Mouse (Mus musculus): ENCODE results near the gene Lyve1. TPM values are rescaled to one million over a fixed set of nuclear protein-coding genes. Genes with fewer than 3 reads are reported as not detected.

The Lyve1 gene
- total RNA-seq, 2 experiments from 2014 or later: 28.5 to 32.2 TPM

GRCm38 (mm10) chr7:110810995-110811394 is 52.0 kb downstream of the Lyve1 start:
- no peak for DNase-seq (ENCODE audit: low spot score in 2 of 2)

DNA sequence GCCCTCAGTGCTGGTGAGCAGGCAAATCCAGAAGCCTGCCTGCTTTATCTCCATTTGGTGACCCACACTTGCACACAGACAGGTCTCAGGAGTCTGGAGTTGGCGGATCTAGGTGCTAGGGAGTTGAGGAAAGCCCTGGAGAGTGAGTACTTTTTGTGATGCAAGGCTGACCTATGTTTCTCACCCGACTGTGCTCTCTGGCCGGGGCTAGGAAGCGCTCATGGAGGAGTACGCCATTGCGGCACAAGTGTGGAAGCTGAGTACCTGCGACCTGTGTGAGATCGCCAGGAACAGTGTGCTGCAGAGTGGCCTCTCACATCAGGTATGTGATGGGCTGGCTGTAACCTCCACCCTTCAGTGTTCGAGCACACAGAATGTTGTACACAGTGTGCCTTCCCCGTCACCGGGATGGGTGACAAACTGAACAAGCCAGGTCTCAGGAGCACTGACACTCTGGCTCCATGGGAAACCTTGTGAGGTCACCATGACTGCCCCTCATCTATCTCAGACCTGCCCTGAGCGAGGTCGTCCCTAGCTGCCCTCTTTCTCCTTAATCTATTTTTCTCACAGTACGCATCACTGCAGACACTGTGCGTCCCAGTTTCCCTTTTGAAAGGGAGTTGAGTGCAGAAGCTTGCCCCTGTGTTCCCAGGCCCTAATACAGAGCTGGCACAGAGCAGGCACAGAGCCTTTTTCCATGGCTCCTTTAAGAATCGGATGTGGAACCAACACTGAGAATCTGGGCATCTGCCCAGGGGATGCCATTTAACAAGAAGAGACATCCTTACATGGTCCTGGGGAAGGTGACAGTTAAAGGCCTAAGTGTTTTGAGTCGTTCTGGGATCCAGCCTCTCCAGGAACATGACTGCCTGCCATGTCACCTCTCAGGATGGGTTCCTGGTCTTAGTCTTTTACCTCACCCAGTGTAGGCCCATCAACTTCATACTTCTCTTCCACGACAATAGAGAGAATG is 53.2 kb downstream of the Lyve1 start:
- no peak for DNase-seq (ENCODE audit: low spot score in 2 of 2)

GRCm38 (mm10) chr7:110808962-110809361 is 54.1 kb downstream of the Lyve1 start:
- no peak for DNase-seq (ENCODE audit: low spot score in 2 of 2)

DNA sequence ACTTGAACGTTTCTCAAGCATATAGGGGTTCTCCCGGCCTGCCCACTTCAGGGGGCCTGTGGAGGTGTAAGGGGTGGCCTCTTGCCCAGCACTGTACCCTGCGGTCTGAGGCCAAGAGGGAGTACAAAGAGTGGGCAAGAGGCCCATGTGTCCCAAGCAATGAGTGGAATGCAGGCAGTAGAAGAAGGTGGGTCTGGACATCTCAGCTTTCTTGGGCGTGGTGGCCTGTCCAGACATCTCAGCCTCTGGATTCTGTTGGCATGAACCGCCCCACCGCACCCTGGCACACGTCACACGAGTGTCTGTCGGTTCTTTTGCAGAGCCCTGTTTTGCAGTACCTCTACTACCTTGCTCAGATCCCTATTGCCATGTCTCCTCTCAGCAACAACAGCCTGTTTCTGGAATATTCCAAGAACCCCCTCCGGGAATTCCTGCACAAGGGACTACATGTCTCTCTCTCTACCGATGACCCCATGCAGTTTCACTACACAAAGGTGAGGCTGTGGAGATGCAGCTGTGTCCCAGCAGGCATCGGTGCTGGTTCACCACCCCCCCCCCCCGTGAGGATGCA is 55.5 kb downstream of the Lyve1 start:
- no peak for DNase-seq (ENCODE audit: low spot score in 2 of 2)

DNA sequence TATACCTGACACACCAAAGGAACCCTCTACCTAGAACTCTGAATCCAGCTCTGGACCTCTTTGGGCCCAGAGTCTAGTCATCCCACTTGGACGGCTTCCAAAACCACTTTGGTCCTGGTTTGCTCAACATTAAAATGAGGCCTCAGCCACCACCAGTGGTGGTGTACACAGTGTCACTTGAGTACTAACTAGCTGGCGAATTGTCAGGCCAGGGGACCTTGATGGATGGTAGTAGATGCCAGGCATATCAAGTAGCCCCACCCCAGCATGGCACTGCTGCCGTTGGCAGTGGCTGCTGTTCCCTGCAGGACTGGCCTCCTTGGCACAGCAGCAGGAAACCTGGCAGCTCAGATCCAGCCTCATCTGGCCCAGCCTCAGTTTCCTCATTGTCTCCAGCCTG is 58.8 kb downstream of the Lyve1 start:
- no peak for DNase-seq (ENCODE audit: low spot score in 2 of 2)

DNA sequence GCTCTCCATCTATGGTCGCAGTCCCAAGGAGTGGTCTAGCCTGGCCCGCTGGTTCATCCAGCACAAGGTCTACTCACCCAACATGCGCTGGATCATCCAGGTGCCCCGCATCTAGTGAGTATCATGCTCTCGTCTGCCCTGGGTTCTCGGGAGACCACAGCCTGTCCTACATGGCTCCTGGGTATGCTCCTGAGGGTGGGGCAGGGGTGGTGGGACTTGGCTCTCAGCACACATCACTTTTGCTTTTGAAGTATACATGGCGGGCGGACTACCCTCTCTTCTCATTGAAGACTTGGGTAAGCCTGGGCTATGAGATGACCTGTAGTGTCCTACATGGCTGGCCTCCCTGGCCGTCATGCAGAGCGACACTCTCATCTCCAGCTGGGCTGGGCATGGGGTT is 59.9 kb downstream of the Lyve1 start:
- DNase-seq (ENCODE audit: low spot score in 2 of 2): no peak

- peak; percentile 62 to 80 for DNase-seq (ENCODE audit: low spot score in 2 of 2)
Measured at GRCm38 (mm10) chr7:110801028-110801427, 62.0 kb downstream of the Lyve1 start.

Small RNAs within 50 kb of the gene (microRNA-seq; reads per million reads assigned to microRNA genes)
- gene Gm47282: not detected

Other genes with a start within 250 kb of the Lyve1 start
- 10 to 100 TPM; 50.2 to 55.3 TPM for gene Sbf2, start 248.3 kb downstream of the Lyve1 start, total RNA-seq (2021)
- 10 to 100 TPM in 1 of 2 experiments, 1 to 10 TPM in 1; 8.5 to 11.4 TPM for gene Adm, start 235.6 kb downstream of the Lyve1 start, total RNA-seq (2021)
- gene Ampd3, start 95.0 kb downstream of the Lyve1 start, total RNA-seq (2021): 1 to 10 TPM; 8.7 to 8.8 TPM
- 10 to 100 TPM; 22.0 to 22.6 TPM for gene Rnf141, start 18.8 kb downstream of the Lyve1 start, total RNA-seq (2021)
- gene Mrvi1, start 119.2 kb upstream of the Lyve1 start, total RNA-seq (2021): 1 to 10 TPM; 9.0 to 9.2 TPM
- 10 to 100 TPM; 27.2 to 30.3 TPM for gene Ctr9, start 165.7 kb upstream of the Lyve1 start, total RNA-seq (2021)
- gene Eif4g2, start 219.8 kb upstream of the Lyve1 start, total RNA-seq (2021): 100 to 1,000 TPM; 807 to 882 TPM